Mouse (Mus musculus) cerebellum, adult 2 months (tissue): ENCODE data around the gene Tmprss4.

Experiments
- CTCF ChIP-seq: fragments of 200-500 bp; IDR thresholded peaks from 2 replicates; pipeline ENCODE4 v1.5.1; 2011; ENCODE audit warnings: low read depth, mild to moderate bottlenecking, control low read depth, low read length, moderate library complexity, borderline replicate concordance; ENCODE audit not compliant: insufficient read depth
- POLR2A ChIP-seq: fragments of 200-500 bp; IDR thresholded peaks from 2 replicates; pipeline ENCODE4 v1.6.1; 2011; ENCODE audit warnings: low read length, control low read depth, borderline replicate concordance; ENCODE audit not compliant: insufficient read depth

DNA sequence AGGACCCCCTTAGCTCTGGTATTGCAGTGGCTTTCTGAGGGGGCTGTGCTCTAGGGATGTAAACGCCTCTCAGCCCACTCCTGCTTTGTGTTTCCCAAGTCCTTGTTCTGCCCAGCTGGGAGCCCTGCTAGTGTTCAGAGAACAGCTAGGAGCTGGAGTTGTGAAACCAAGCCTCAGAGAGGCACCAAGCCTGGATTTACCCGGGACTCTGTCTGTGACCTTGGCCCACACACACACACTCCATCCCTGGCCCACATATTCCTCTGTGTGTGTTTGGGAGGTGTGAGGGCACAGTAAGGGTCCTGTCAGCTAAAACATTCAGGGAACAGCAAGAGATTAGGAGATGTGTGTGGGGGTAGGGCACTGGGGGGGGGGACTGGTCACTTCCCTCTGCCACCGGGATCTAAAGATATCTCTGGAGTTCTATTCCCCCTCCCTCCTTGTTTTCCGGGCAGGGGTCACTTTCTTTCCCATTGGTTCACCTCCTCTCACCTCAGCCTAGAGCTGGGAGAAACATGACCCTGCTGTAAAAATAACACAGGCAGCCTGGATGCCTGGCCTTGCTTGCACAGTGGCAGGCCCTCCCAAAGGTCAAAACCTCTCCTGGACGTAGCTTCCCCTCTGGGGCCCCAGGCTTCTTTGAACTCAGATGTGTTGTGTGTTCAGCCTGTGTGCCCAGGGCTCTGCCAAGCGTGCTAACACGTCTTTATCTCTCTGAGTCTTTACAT, 67.3 kb downstream of the Tmprss4 start:
- TF ChIP-seq CTCF (no peak), POLR2A (no peak)
